Mouse (Mus musculus) hindbrain, embryonic 16.5 days (tissue): ENCODE measurements at regions not wholly inside any gene's neighbourhood (a gene's known extent, or its start where the extent isn't known, plus 50 kb on each side); places are given as distances from the start of the nearest gene placed in this dataset.

Experiments
- ATAC-seq: fragments of 200-750 bp; cut with Nextera tagmentation; 2 replicates; pipeline ENCODE4 v1.8.0; 2017; ENCODE audit warnings: moderate TSS enrichment, moderate library complexity
- H3K27ac ChIP-seq: fragments of 300-500 bp; sonication (generic); 2 replicates; pipeline ENCODE4 v1.5.1; 2014; ENCODE audit warnings: low read depth, mild to moderate bottlenecking, control low read depth, low read length, moderate library complexity
- H3K27me3 ChIP-seq: fragments of 300-500 bp; sonication (generic); replicated peaks from 2 replicates; pipeline ENCODE4 v1.6.1; 2014; ENCODE audit warnings: low read length; ENCODE audit not compliant: control insufficient read depth, insufficient read depth
- H3K36me3 ChIP-seq: fragments of 300-500 bp; sonication (generic); 2 replicates; pipeline ENCODE4 v1.6.1; 2014; ENCODE audit warnings: mild to moderate bottlenecking, low read length, moderate library complexity, mixed read lengths; ENCODE audit not compliant: control insufficient read depth, insufficient read depth
- H3K4me1 ChIP-seq: fragments of 300-500 bp; sonication (generic); 2 replicates; pipeline ENCODE4 v1.6.1; 2014; ENCODE audit warnings: low read depth, low read length; ENCODE audit not compliant: control insufficient read depth, insufficient read depth
- H3K4me2 ChIP-seq: fragments of 300-500 bp; sonication (generic); 2 replicates; pipeline ENCODE4 v1.6.1; 2014; ENCODE audit warnings: mild to moderate bottlenecking, low read length, control low read depth, moderate library complexity
- H3K4me3 ChIP-seq: fragments of 300-500 bp; sonication (generic); 2 replicates; pipeline ENCODE4 v1.5.1; 2014; ENCODE audit warnings: mild to moderate bottlenecking, low read length, control low read depth, moderate library complexity
- H3K9ac ChIP-seq: fragments of 300-500 bp; sonication (generic); 2 replicates; pipeline ENCODE4 v1.6.1; 2014; ENCODE audit warnings: low read depth, mild to moderate bottlenecking, control low read depth, low read length, moderate library complexity
- H3K9me3 ChIP-seq: fragments of 300-500 bp; sonication (generic); 2 replicates; pipeline ENCODE4 v1.6.1; 2014; ENCODE audit warnings: mild to moderate bottlenecking, low read length, moderate library complexity; ENCODE audit not compliant: control insufficient read depth
- WGBS: fragments of 180-500 bp; shearing (Covaris S2); extraction: QIAGEN DNeasy Blood & Tissue Kit; methylation state at CpG from one replicate; pipeline ENCODE4 v1.1.7; 2014; 5-methylcytosine and 5-hydroxymethylcytosine counted together

DNA sequence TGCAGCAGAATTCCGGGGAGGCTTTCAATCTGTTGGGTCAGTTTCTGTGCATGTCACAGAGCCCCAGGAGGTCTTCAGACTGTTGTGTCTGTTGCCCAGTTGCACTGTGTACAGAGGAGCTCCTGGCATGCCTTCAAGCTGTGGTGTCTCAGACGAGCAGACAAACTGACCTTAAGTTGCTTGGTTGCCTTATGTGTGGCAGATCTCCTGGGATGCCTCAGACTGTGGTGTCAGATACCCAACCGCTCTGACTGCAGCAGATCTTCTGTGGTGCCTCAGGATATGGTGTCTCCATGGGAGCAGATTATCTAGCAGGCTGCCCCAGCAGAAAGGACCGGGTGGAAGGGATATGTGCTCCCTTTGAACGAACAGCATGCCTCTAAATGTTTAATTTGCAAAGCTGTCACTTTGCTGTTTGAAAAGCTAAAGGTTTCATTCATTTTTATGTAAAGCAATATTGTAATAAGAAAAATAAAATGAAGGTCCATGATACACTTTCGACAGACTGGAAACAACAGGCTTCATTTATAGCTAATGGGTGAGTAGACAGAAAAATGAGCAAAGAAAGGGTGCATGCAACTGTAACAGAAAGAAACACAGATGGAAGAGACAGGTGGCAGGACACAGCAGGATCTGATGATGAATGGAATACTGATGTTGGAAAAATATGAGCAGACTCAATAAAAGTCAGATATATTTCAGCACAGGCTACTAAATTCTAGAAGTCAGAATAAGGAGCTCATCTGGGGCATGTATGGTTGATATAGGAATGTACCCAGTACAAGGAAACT is 1060.0 kb downstream of the Serpinb8 start:
- WGBS, result 45% methylated on average over 6 of the region's 6 CpGs
- H3K27ac ChIP-seq, result peak overlapping the region; percentile 63; the same call in 1 of the 2 replicates
- no peak overlapping the region for H3K9ac ChIP-seq
- no peaks in the 10 kb centered on the region for H3K4me1 ChIP-seq
- ATAC-seq, result peak; percentile 93
- no peak overlapping the region for H3K4me3 ChIP-seq
- H3K27me3 ChIP-seq, result no peaks in the 10 kb centered on the region
- H3K9me3 ChIP-seq, result no peaks in the 10 kb centered on the region
- no peaks in the 10 kb centered on the region for H3K36me3 ChIP-seq
- H3K4me2 ChIP-seq, result no peak overlapping the region

DNA sequence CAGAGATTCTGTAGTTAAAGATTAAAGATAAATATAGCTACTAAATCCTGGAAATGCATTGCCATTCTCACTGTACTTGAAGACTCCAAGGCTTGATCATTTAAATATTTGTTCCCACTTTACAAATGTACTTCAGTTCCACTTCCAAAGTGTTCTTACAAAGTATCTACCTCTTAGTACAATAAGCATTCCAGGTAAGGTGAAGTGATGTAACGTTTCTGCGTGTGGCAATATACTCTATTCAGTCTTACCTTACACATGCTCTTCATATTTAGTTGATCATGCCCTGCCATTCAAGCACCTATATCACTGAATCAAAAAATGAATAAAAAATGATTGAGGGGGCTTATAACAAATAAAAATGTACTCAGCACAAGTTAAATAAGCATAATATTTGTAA is 1081.2 kb downstream of the Serpinb8 start:
- Histone ChIP-seq H3K4me1 (no peaks in the 10 kb centered on the region), H3K9me3 (no peaks in the 10 kb centered on the region), H3K27ac (no peak overlapping the region), H3K36me3 (no peaks in the 10 kb centered on the region), H3K4me2 (no peak overlapping the region), H3K27me3 (no peaks in the 10 kb centered on the region), H3K9ac (no peak overlapping the region), H3K4me3 (no peak overlapping the region)
- 96% methylated on average over 2 of the region's 2 CpGs for WGBS
- no peak for ATAC-seq
